Mouse (Mus musculus): ENCODE measurements around the gene Pifo.

GRCm38 (mm10) chr3:106021840-106022239 lies 7.4 kb upstream of the Pifo start:
- TF ChIP-seq POLR2A (IDR thresholded peaks at IDR 0.05; ENCODE audit: low read depth, low read length) (no peak), CTCF (IDR thresholded peaks at IDR 0.05; ENCODE audit: borderline replicate concordance, insufficient read depth, low read length) (no peak)
